Mouse (Mus musculus): Measurements from ENCODE around the gene Pprc1. TPM values are rescaled to one million over a fixed set of nuclear protein-coding genes. Genes with fewer than 3 reads are reported as not detected.

Gene Pprc1
- total RNA-seq (2023) = 95.8 TPM

DNA sequence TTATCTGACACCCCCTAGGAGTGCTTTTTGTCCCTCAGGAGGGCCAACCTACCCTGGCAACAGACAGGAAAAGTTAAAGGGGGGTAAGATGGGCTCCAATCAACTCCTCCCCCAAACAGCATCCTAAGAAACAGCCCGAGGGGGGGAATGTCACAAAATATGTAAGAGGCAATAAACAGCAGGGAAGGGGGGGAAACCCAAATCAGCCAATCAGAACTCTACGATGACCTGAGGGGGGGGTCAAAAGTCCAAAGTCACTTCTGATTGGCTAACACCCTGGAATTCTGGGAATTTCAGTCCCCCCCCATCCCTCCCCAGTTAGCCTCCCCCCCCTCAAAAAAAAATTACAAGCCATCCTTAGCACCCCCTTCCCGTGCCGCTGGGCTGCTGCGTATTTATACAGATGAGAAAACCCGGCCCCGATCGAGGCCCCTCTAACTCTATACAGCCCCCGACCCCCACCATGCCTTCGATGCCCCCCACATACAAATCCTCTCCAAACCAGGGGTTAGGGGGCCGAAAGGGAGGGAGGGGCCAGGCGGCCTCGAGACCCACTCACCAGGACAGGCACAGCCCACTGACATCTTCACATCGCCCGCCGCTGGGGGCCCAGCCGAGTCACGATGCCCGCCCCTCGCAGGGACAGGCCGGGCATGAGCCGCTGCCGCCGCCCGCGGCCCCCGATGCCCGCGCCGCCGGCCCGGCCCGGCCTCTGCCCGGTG, at the start of gene Pprc1:
TSS of gene Pprc1 (plus strand) at position 616 of the 722 bp plus-strand sequence.

DNA sequence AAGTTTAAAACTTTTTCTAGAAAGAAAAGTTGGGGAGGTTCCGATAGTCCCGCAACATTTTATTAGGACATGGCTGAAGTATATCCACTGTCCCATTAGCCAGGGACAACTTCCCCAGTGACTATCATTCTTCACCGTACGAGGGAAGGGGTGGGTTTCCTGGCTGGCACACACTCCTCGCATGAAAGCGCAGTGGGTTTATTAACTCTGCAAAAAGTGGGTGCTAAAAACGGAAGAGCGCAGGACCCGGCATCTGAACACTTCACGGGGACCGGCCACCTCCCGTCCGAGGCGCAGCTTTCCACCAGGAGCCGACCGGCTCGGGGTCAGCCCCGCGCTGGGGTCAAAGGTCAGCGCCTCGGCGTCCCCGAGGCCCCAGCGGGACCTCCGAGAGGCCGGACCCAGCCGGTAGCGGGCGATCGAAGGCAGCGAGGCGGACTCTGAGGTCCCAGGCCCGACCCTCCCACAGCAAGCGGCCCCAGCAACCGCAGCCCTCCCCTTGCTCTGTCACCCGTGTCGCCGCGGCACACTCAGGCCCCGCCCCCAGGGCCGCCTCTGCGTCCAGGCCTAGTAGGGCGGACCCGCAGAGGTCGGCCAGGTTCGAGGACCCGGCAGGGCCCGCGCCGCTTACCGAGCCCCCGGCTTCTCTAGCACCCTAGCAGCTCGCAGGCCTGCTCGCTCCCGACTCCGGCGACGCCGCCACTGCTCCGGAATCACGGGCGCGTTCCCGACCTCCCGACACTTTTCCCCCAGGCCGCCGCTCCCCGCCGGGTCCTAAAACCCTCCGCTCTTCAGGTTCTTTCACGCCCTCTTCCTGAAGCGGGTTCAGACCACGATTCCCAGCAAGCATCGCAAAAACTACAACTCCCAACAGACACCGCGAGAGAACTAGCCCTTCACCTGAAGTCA, 46.6 kb upstream of the Pprc1 start, which contains the start of gene Armh3:
TSS of gene Armh3 (minus strand) at position 704 of the 909 bp plus-strand sequence.

DNA sequence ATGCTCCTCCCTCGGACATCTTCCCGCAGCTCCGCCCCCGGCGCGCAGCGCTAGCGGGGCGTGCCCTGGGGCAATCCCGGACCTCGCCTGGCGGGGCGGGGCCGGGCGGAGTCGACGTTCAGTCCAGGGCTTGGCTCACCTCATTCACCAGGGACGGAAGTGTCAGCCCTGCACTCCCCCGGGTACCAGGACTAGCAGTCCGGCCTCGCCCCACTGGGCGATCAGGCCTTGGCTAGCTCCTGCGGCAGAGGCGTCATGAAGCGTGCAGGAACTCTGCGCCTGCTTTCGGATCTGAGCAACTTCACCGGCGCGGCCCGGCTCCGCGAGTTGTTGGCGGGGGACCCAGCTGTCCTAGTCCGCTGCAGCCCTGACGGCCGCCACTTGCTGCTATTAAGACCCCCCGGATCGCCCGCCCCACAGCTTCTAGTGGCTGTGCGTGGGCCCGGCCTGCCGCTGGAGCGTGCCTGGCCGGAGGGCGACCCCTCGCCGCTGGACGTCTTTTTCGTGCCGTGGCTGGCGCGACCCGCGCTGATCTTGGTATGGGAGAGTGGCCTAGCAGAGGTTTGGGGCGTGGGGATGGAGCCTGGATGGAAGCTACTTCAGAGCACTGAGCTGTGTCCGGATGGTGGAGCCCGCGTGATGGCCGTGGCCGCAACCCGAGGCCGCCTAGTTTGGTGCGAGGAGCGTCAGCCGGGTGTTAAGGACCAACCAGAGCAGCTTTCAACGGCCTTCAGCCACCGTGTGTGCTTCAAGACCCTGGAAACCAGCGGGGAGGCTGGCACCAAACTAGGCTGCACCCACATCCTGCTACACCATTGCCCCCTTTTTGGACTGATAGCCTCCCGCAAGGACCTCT, 41.1 kb upstream of the Pprc1 start, which contains the start of gene Hps6:
TSS of gene Hps6 (plus strand) at position 138 of the 856 bp plus-strand sequence.

DNA sequence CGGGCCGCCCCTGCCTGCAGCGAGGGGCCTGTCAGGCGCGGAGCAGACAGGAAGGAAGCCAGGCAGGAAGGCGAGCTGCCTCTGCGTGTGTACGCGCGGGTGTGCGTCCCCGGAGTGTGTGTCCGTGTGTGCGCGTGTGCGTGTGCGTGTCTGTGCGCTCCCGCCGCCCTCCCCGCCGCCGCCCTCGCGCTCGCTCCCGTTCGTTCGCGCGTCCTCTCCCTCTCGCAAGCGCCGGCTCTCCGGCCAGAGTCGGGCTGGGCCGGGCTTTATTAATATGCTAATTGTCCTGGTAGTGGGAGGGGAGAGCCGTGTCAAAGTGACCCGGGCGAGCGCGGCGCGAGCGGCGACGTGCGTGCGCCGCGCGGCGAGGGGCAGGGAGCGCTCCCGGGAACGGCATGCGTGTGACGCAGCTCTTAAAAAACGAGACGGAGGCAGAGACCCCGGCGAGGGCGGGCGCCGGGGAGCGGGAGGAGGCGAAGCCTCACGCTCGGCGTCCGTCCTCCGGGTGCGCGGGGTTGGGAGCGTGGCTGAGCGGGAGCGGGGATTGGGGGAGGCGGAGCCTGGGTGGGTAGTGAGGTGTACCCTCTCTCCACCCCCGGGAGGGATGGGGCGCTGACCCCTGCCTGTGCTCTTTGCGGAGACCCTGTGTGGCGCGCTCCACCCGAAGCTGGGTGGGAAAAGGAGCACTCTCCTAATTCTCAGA, 458 bp downstream of the Pprc1 start, which contains the start of gene Ldb1:
TSS of gene Ldb1 (minus strand) at position 222 of the 703 bp plus-strand sequence.

DNA sequence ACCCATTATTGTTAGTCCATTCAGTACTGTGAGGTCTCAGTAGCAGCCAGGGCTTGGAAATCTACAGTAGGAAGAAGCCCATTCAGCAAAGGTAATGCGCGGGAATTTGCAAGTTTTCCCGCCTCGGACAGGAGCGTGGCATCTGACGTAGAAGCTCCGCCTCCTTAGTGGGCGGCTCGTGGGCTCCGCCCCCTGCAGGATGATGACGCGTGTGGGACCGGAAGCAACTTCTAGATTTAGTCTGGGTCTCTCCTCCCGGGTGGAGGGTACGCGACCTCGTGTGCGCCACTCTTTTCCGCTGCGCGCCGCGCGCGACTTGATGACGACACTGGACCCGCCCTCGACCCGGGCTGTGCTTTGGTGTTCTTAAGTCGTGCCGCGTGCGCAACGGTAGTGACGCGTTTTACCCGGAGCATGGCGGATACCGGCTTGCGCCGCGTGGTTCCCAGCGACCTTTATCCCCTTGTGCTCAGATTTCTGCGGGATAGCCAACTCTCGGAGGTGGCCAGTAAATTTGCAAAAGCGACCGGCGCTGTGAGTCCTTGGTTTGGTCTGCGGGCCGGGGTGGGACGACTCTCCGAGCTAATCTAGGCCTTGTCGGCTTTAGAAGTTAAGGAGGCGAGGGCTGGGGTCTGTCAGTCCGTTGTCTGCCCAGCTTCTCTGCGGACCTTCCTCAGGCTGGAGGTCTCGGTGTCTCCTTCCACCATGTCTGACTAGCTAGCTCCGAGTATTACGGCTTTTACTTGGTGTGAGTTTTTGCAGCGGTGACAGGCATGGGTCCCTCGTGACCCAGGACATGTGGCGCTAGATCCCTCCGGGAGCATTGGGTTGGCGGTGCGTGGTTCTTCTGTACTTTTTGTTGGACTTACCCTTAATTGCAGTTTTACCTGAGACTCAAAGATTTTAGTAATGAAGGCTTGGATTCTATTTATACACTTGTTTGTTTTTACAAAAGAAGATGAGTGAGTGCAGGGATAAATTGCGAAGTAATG, 31.2 kb downstream of the Pprc1 start, which contains the start of gene Nolc1:
TSS of gene Nolc1 (plus strand) at position 248 of the 992 bp plus-strand sequence.

Other genes with a start within 250 kb of the Pprc1 start
- 21.6 TPM for gene Kcnip2, start 228.8 kb upstream of the Pprc1 start, total RNA-seq (2023)
- gene Armh3, start 46.4 kb upstream of the Pprc1 start, total RNA-seq (2023) = 17.7 TPM
- 4.5 TPM for gene Hps6, start 41.4 kb upstream of the Pprc1 start, total RNA-seq (2023)
- gene Ldb1, start 328 bp downstream of the Pprc1 start, total RNA-seq (2023) = 374 TPM
- 73.9 TPM for gene Nolc1, start 31.0 kb downstream of the Pprc1 start, total RNA-seq (2023)
- not detected for gene Elovl3, start 87.0 kb downstream of the Pprc1 start, total RNA-seq (2023)
- not detected for gene Pitx3, start 103.4 kb downstream of the Pprc1 start, total RNA-seq (2023)
- 97.0 TPM for gene Gbf1, start 107.6 kb downstream of the Pprc1 start, total RNA-seq (2023)